Mouse (Mus musculus) cortical plate, adult 2 months (tissue): ENCODE measurements around the gene Pak4. TPM values are rescaled to one million over a fixed set of nuclear protein-coding genes. Genes with fewer than 3 reads are reported as not detected.

Experiments
- H3K27ac ChIP-seq: fragments of 200-500 bp; 2 replicates; pipeline ENCODE4 v1.5.1; 2012; ENCODE audit warnings: low read length, control low read depth, inconsistent platforms; ENCODE audit not compliant: insufficient read depth
- H3K4me1 ChIP-seq: fragments of 200-500 bp; 2 replicates; pipeline ENCODE4 v1.6.1; 2011; ENCODE audit warnings: low read length; ENCODE audit not compliant: control insufficient read depth, insufficient read depth
- H3K4me3 ChIP-seq: fragments of 200-500 bp; 2 replicates; pipeline ENCODE4 v1.5.1; 2011; ENCODE audit warnings: mild to moderate bottlenecking, low read length, control low read depth; ENCODE audit not compliant: insufficient read depth
- CTCF ChIP-seq: fragments of 200-500 bp; IDR thresholded peaks from 2 replicates; pipeline ENCODE4 v1.5.1; 2011; ENCODE audit warnings: mild to moderate bottlenecking, control low read depth, low read length; ENCODE audit not compliant: insufficient read depth; ENCODE audit errors: extremely low read depth
- POLR2A ChIP-seq: fragments of 200-500 bp; IDR thresholded peaks from 2 replicates; pipeline ENCODE4 v1.6.1; 2011; ENCODE audit warnings: mild to moderate bottlenecking, low read length, control low read depth; ENCODE audit not compliant: insufficient read depth; ENCODE audit errors: extremely low read depth
- polyA plus RNA-seq: library from polyadenylated mRNA; depleted of rRNA; stranded (reverse); fragments of >200 nt; gene quantifications from 2 replicates; pipeline ENCODE4 v1.2.3, GENCODE M21; 2012

The Pak4 gene
- polyA plus RNA-seq, 1 experiment: 8.2 TPM

- no peak for TF ChIP-seq CTCF
- no peak for TF ChIP-seq POLR2A
- Histone ChIP-seq H3K27ac (no peak overlapping the region), H3K4me1 (peaks cover 3% of the 10 kb centered on the region; the same call in 1 of the 2 replicates), H3K4me3 (no peak overlapping the region)
These were observed 18.2 kb downstream of the Pak4 start for GRCm38 (mm10) chr7:28579826-28580225.

GRCm38 (mm10) chr7:28578543-28579053, 19.4 kb downstream of the Pak4 start:
- TF ChIP-seq CTCF (no peak), POLR2A (no peak)
- H3K4me3 ChIP-seq: no peak overlapping the region
- H3K4me1 ChIP-seq: peaks cover 3% of the 10 kb centered on the region; the same call in 1 of the 2 replicates
- H3K27ac ChIP-seq: no peak overlapping the region

GRCm38 (mm10) chr7:28577826-28578542, 20.0 kb downstream of the Pak4 start:
- Histone ChIP-seq H3K4me1 (peaks cover 3% of the 10 kb centered on the region; the same call in 1 of the 2 replicates), H3K27ac (no peak overlapping the region), H3K4me3 (no peak overlapping the region)
- no peak for TF ChIP-seq POLR2A
- TF ChIP-seq CTCF: no peak

GRCm38 (mm10) chr7:28576271-28576914, 21.6 kb downstream of the Pak4 start:
- no peak overlapping the region for H3K4me3 ChIP-seq

GRCm38 (mm10) chr7:28575597-28575996, 22.4 kb downstream of the Pak4 start:
- peaks cover 5% of the 10 kb centered on the region; the same call in 1 of the 2 replicates for H3K4me1 ChIP-seq
- no peak overlapping the region for H3K4me3 ChIP-seq
- no peak overlapping the region for H3K27ac ChIP-seq
- TF ChIP-seq POLR2A (no peak), CTCF (no peak)

More at GRCm38 (mm10) chr7:28576271-28576914, 21.6 kb downstream of the Pak4 start:
- H3K27ac ChIP-seq: no peak overlapping the region
- TF ChIP-seq CTCF (no peak), POLR2A (no peak)
- peaks cover 3% of the 10 kb centered on the region; the same call in 1 of the 2 replicates for H3K4me1 ChIP-seq

- peaks cover 5% of the 10 kb centered on the region; the same call in 1 of the 2 replicates for H3K4me1 ChIP-seq
- H3K27ac ChIP-seq: no peak overlapping the region
- TF ChIP-seq CTCF: no peak
- TF ChIP-seq POLR2A: no peak
- H3K4me3 ChIP-seq: no peak overlapping the region
These were observed 24.7 kb downstream of the Pak4 start for GRCm38 (mm10) chr7:28573236-28573635.

GRCm38 (mm10) chr7:28572689-28573088, 25.3 kb downstream of the Pak4 start:
- Histone ChIP-seq H3K4me3 (no peak overlapping the region), H3K4me1 (peaks cover 5% of the 10 kb centered on the region; the same call in 1 of the 2 replicates), H3K27ac (no peak overlapping the region)
- no peak for TF ChIP-seq POLR2A
- no peak for TF ChIP-seq CTCF

GRCm38 (mm10) chr7:28570982-28571682, 26.9 kb downstream of the Pak4 start:
- TF ChIP-seq POLR2A: no peak
- no peak for TF ChIP-seq CTCF
- Histone ChIP-seq H3K4me3 (no peak overlapping the region), H3K4me1 (peaks cover 2% of the 10 kb centered on the region; the same call in 1 of the 2 replicates), H3K27ac (no peak overlapping the region)

GRCm38 (mm10) chr7:28570291-28570981, 27.5 kb downstream of the Pak4 start:
- H3K4me3 ChIP-seq: no peak overlapping the region
- peaks cover 2% of the 10 kb centered on the region; the same call in 1 of the 2 replicates for H3K4me1 ChIP-seq
- no peak for TF ChIP-seq POLR2A
- TF ChIP-seq CTCF: no peak
- no peak overlapping the region for H3K27ac ChIP-seq
